Mouse (Mus musculus) liver, adult 2 months (tissue): ENCODE measurements around the gene Cux2. TPM values are rescaled to one million over a fixed set of nuclear protein-coding genes. Genes with fewer than 3 reads are reported as not detected.
A peak's percentile ranks its signal among the peaks of the same experiment; 100 is the strongest.

Source experiments
- DNase-seq: peaks from one replicate; pipeline ENCODE4 v3.0.0-alpha.2; 2011; ENCODE audit warnings: low read depth, low spot score; ENCODE audit errors: extremely low read depth
- H3K27ac ChIP-seq: fragments of 200-500 bp; replicated peaks from 2 replicates; pipeline ENCODE4 v1.5.1; 2012; ENCODE audit warnings: low read depth, mild to moderate bottlenecking, control low read depth, inconsistent platforms, low read length; ENCODE audit not compliant: insufficient read depth
- H3K27me3 ChIP-seq: fragments of 200-500 bp; 2 replicates; pipeline ENCODE4 v1.6.1; 2012; ENCODE audit warnings: mild to moderate bottlenecking, moderate library complexity, low read length, inconsistent platforms; ENCODE audit not compliant: control insufficient read depth, insufficient read depth
- H3K36me3 ChIP-seq: fragments of 200-500 bp; 2 replicates; pipeline ENCODE4 v1.6.1; 2012; ENCODE audit warnings: low read length, inconsistent platforms; ENCODE audit not compliant: control insufficient read depth, insufficient read depth
- H3K4me1 ChIP-seq: fragments of 200-500 bp; 2 replicates; pipeline ENCODE4 v1.6.1; 2011; ENCODE audit warnings: low read length; ENCODE audit not compliant: control insufficient read depth, insufficient read depth
- H3K4me3 ChIP-seq: fragments of 200-500 bp; 2 replicates; pipeline ENCODE4 v1.5.1; 2011; ENCODE audit warnings: low read depth, mild to moderate bottlenecking, control low read depth, low read length, moderate library complexity; ENCODE audit not compliant: insufficient read depth
- H3K79me2 ChIP-seq: fragments of 200-500 bp; 2 replicates; pipeline ENCODE4 v1.6.1; 2012; ENCODE audit warnings: inconsistent platforms, mild to moderate bottlenecking, low read length, moderate library complexity; ENCODE audit not compliant: control insufficient read depth, insufficient read depth
- H3K9ac ChIP-seq: fragments of 200-500 bp; 2 replicates; pipeline ENCODE4 v1.6.1; 2012; ENCODE audit warnings: low read depth, mild to moderate bottlenecking, control low read depth, inconsistent platforms, low read length
- CTCF ChIP-seq: fragments of 200-500 bp; IDR thresholded peaks from 2 replicates; pipeline ENCODE4 v1.5.1; 2011; ENCODE audit warnings: low read depth, low read length, control low read depth
- POLR2A ChIP-seq: fragments of 200-500 bp; IDR thresholded peaks from 2 replicates; pipeline ENCODE4 v1.6.1; 2011; ENCODE audit warnings: low read length, control low read depth; ENCODE audit not compliant: insufficient read depth; ENCODE audit errors: extremely low read depth
- WGBS: fragments of 180-500 bp; shearing (Covaris S2); methylation state at CpG from one replicate; pipeline ENCODE4 v1.1.7; 2018; 5-methylcytosine and 5-hydroxymethylcytosine counted together
- polyA plus RNA-seq: library from polyadenylated mRNA; depleted of rRNA; stranded (reverse); fragments of >200 nt; gene quantifications from 2 replicates; pipeline ENCODE4 v1.2.3, GENCODE M21; 2012
- total RNA-seq: library from RNA; depleted of rRNA; stranded (reverse); fragments of >200 nt; gene quantifications from 2 replicates; pipeline ENCODE4 v1.2.3, GENCODE M21; 2014

Gene Cux2
- total and polyA plus RNA-seq, 2 experiments: 4.1 to 11.6 TPM

DNA sequence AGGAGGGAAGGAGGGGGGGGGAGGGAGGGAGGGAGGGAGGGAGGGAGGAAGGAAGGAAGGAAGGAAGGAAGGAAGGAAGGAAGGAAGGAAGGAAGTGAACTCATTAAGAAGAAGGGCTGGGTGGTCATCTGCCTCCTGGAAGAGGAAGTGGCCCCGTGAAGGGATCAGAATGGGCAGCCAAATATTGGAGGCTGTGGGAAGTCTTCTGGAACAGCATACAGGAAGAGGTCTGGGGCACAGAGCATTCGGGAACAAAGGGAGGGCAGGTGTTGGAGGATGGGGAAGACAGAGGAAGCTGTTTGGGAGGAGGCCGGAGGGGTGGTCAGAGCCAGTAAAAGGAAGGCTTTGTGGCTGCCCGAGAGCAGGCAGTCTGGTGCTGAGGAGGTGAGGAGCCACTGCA is 204.5 kb downstream of the Cux2 start:
- H3K36me3 ChIP-seq: no peaks in the 10 kb centered on the region
- peaks cover 4% of the 10 kb centered on the region; the same call in 1 of the 2 replicates for H3K79me2 ChIP-seq
- no peak overlapping the region for H3K4me3 ChIP-seq
- WGBS: 57% methylated on average over 4 of the region's 4 CpGs
- no peaks in the 10 kb centered on the region for H3K27me3 ChIP-seq
- no peak for DNase-seq
- H3K4me1 ChIP-seq: peaks cover 15% of the 10 kb centered on the region
- H3K27ac ChIP-seq: no peak overlapping the region
- TF ChIP-seq CTCF (no peak), POLR2A (no peak)
- H3K9ac ChIP-seq: no peak overlapping the region

DNA sequence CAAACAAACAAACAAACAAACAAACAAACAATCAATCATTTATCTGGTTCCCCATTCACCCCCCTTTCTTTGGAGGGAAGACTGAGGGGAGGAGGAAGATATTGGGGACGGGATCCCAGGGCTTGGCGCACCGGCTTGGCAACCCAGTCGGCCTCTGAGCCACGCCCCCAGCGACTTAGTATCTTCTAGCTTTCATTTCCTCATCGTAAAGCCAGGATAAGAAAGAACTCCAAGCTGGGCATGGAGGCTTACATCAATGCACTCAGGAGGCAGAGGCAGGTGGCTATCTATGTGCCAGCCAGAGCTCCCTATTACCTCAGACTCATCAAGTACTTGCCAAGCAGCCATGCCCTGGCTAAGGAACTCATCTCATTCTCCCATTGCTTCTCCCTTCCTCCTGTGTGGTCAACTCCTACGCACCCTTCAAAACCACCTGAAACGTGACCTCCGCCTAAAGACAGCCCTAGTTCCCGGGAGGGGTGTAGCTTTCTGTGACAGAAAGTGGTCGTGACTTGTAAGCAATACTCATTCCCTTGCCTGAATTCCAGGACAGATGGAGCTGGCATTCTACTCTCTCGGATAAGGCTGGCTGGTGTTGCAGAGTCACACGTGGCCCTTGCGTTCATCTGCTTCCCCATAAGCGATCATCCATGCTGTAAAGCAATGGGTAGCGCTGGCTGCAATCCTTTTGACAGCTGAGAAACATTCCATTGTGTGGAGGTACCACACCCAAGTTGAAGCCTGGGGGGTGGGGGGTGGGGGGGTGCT is 206.6 kb downstream of the Cux2 start:
- Histone ChIP-seq H3K4me3 (no peak overlapping the region), H3K27me3 (no peaks in the 10 kb centered on the region), H3K79me2 (no peaks in the 10 kb centered on the region), H3K36me3 (no peaks in the 10 kb centered on the region), H3K27ac (no peak overlapping the region), H3K9ac (no peak overlapping the region), H3K4me1 (peaks cover 13% of the 10 kb centered on the region)
- TF ChIP-seq CTCF (no peak), POLR2A (no peak)
- WGBS: 30% methylated on average over 17 of the region's 17 CpGs
- DNase-seq: no peak

DNA sequence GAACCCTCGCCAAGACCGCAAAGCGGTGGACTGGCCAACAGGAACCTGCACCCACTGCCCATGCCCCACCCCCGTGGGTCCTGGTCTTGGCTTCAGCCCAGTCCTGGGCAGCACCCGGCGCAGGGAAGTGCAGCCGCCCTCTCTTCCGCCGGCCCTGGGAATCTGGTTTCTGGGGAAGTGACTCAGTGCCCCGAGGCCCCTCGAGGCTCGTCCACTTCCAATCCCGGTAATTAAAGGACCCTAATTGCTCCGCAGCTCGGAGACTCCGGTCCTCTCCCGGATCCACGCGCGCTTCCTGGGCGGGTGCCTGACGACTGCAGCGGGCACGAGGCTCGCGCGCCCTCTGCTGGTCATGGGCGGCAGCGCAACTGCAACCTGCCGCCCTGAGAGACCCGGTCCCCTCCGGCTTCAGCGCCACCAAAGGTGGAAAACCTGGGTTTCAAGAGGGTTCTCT is 207.2 kb downstream of the Cux2 start:
- no peak for DNase-seq
- no peak for TF ChIP-seq POLR2A
- peak; percentile 94 for TF ChIP-seq CTCF
- no peaks in the 10 kb centered on the region for H3K36me3 ChIP-seq
- under 1% methylated on average over 33 of the region's 33 CpGs for WGBS
- H3K27me3 ChIP-seq: no peaks in the 10 kb centered on the region
- H3K4me1 ChIP-seq: peaks cover 12% of the 10 kb centered on the region
- peak overlapping the region; percentile 39; the same call in 1 of the 2 replicates for H3K27ac ChIP-seq
- peak overlapping the region; percentile 60; the same call in 1 of the 2 replicates for H3K4me3 ChIP-seq
- peak overlapping the region; percentile 72 for H3K9ac ChIP-seq
- H3K79me2 ChIP-seq: no peaks in the 10 kb centered on the region

DNA sequence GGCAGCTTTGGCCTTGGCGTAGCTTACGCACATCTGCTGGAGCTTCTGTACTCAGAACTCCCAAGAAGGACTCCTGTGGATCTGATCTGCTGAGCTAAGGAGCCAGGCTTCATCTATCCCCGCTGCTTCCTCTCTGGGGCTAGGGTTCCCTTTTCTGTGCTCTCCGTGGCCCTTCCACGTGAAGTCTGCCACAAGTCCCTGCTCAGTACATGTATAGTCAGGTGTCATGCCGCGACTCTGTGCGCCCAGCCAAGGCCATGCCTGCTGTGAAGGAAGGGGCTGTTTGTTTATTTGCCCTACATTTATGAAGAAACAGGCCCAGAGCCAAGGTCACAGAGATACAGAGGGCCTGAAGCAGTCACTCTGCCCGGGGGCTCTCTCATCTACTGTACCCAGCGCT is 207.9 kb downstream of the Cux2 start:
- Histone ChIP-seq H3K27me3 (no peaks in the 10 kb centered on the region), H3K27ac (no peak overlapping the region), H3K9ac (no peak overlapping the region), H3K36me3 (no peaks in the 10 kb centered on the region), H3K79me2 (no peaks in the 10 kb centered on the region), H3K4me3 (no peak overlapping the region), H3K4me1 (peaks cover 16% of the 10 kb centered on the region)
- peak; percentile 41 for DNase-seq
- no peak for TF ChIP-seq POLR2A
- no peak for TF ChIP-seq CTCF
- 28% methylated on average over 10 of the region's 10 CpGs for WGBS

DNA sequence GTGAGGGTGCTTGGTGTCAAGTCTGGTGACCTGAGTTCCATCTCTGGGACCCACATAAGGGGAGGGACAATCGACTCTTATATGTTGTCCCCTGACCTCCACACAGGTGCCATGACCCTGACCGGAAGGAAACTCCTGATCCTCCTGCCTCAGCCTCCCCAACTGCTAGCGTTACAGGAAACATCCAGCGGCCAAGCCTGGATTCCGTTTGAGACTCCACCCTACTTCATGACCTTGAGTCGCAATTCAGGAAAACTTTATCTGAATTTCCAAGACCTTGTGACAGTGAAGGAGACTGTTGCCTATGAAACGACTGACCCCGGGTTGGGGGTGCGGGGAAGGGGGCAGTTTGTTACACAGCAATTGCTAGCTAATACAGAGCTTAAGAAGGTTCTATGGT is 208.4 kb downstream of the Cux2 start:
- Histone ChIP-seq H3K79me2 (peaks cover under 1% of the 10 kb centered on the region; the same call in 1 of the 2 replicates), H3K9ac (no peak overlapping the region), H3K4me3 (no peak overlapping the region), H3K36me3 (no peaks in the 10 kb centered on the region), H3K27ac (no peak overlapping the region), H3K27me3 (no peaks in the 10 kb centered on the region), H3K4me1 (peaks cover 16% of the 10 kb centered on the region)
- no peak for DNase-seq
- WGBS: 80% methylated on average over 9 of the region's 9 CpGs
- TF ChIP-seq POLR2A: no peak
- no peak for TF ChIP-seq CTCF

DNA sequence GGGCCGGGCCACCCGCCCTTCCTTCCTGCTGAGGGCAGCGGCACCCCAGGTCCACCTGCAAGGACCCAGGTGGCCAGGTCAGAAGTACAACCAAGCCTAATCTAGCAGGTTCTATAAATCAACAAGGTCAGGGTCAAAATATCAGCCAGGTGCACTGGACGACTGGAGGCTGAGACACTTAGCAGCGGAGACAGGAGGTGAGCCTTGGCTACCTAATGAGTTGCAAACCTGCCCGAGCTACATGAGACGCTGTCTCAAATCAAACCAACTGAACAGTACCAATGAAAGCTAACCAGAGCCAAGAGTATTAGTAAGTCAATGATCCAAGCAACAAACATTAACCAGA is 210.8 kb downstream of the Cux2 start:
- Histone ChIP-seq H3K36me3 (no peaks in the 10 kb centered on the region), H3K4me1 (peaks cover 30% of the 10 kb centered on the region), H3K79me2 (peaks cover 23% of the 10 kb centered on the region), H3K9ac (peak overlapping the region; percentile 86), H3K27me3 (no peaks in the 10 kb centered on the region), H3K4me3 (peak overlapping the region; percentile 71), H3K27ac (peak overlapping the region; percentile 85)
- 8% methylated on average over 7 of the region's 7 CpGs for WGBS
- DNase-seq: peak; percentile 88
- TF ChIP-seq CTCF (no peak), POLR2A (no peak)
